8 mouse cellular contexts compared by ENCODE assay signal in the genomic region with DNA sequence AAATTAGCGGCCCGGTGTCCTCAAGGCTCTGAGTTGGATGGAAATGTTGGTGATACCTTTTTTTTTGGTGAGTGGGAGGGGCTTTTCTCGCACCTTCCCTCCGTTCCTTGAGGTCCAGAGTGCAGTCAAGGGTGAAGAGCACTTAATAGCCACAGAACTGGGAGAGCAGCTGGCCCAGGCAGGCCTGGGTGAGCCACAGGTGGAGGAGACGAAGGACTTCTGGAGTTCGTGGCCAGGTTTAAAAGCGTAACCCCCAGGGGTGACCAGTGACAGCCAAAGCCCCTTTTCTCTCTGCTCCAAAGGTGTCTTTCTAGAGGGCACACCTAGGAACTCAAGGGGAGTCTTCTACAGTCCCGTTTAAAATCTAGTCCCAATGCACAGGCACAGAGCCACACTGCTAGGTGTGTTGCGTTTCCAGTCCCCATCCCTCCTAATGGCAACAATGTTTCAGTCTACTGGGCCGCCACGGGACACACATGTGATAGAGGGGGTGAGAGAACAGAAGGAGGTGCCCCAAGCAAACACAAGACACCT. TPM values are rescaled to one million over a fixed set of nuclear protein-coding genes. Genes with fewer than 3 reads are reported as not detected.
DNase-seq lines count a peak whose midpoint lies in the region; ATAC-seq and TF ChIP-seq lines count a peak whose summit lies in the region.

No protein-coding gene starts in this region.

- peak overlapping the region; percentile 14; the same call in 1 of the 2 replicates for H3K9ac ChIP-seq in hindbrain, embryonic 15.5 days
- no peak overlapping the region for H3K9ac ChIP-seq in liver, embryonic 12.5 days
- peak overlapping the region; percentile 60 for H3K9ac ChIP-seq in neural tube, embryonic 13.5 days

- peak overlapping the region; percentile 76 for H3K4me2 ChIP-seq in hindbrain, embryonic 15.5 days
- peak overlapping the region; percentile 53 for H3K4me2 ChIP-seq in liver, embryonic 12.5 days
- peak overlapping the region; percentile 97 for H3K4me2 ChIP-seq in neural tube, embryonic 13.5 days

- ATAC-seq in hindbrain, embryonic 15.5 days (ENCODE audit: low FRiP score, low read depth): no peak
- no peak for ATAC-seq in liver, embryonic 12.5 days
- no peak for ATAC-seq in neural tube, embryonic 13.5 days (ENCODE audit: low read depth)
- no peak for ATAC-seq in CD4-positive, CD25-positive, alpha-beta regulatory T cell, adult 4 months
- ATAC-seq in erythroid progenitor cell, adult 5-6 weeks (replicated peaks; ENCODE audit: low FRiP score, poor library complexity, severe bottlenecking): no peak

- no peak overlapping the region for H3K27ac ChIP-seq in cortical plate, adult 2 months (ENCODE audit: insufficient read depth, low read length)
- peak overlapping the region; percentile 7 for H3K27ac ChIP-seq in hindbrain, embryonic 15.5 days (replicated peaks)
- H3K27ac ChIP-seq in liver, embryonic 12.5 days: no peak overlapping the region
- no peak overlapping the region for H3K27ac ChIP-seq in neural tube, embryonic 13.5 days (replicated peaks)

- no peaks in the 10 kb centered on the region for H3K9me3 ChIP-seq in hindbrain, embryonic 15.5 days
- no peaks in the 10 kb centered on the region for H3K9me3 ChIP-seq in liver, embryonic 12.5 days (replicated peaks)
- no peaks in the 10 kb centered on the region for H3K9me3 ChIP-seq in neural tube, embryonic 13.5 days

- 11% methylated on average over 11 of the region's 11 CpGs for WGBS in hindbrain, embryonic 15.5 days
- WGBS in liver, embryonic 12.5 days (ENCODE audit: insufficient replicate concordance): 35% methylated on average over 11 of the region's 11 CpGs
- 12% methylated on average over 11 of the region's 11 CpGs for WGBS in neural tube, embryonic 13.5 days

- no peaks in the 10 kb centered on the region; the same call in 1 of the 2 replicates for H3K4me1 ChIP-seq in cortical plate, adult 2 months (ENCODE audit: control insufficient read depth, insufficient read depth, low read length)
- H3K4me1 ChIP-seq in hindbrain, embryonic 15.5 days (replicated peaks): peaks cover 35% of the 10 kb centered on the region
- H3K4me1 ChIP-seq in liver, embryonic 12.5 days: peaks cover 24% of the 10 kb centered on the region
- peaks cover 50% of the 10 kb centered on the region for H3K4me1 ChIP-seq in neural tube, embryonic 13.5 days (replicated peaks)

- H3K27me3 ChIP-seq in hindbrain, embryonic 15.5 days: no peaks in the 10 kb centered on the region
- H3K27me3 ChIP-seq in liver, embryonic 12.5 days (replicated peaks): peaks cover 65% of the 10 kb centered on the region
- no peaks in the 10 kb centered on the region for H3K27me3 ChIP-seq in neural tube, embryonic 13.5 days

- peak overlapping the region; percentile 32 for H3K4me3 ChIP-seq in cortical plate, adult 2 months (ENCODE audit: insufficient read depth, low read length)
- peak overlapping the region; percentile 35 for H3K4me3 ChIP-seq in hindbrain, embryonic 15.5 days
- H3K4me3 ChIP-seq in liver, embryonic 12.5 days: peak overlapping the region; percentile 31
- peak overlapping the region; percentile 31 for H3K4me3 ChIP-seq in neural tube, embryonic 13.5 days

- peak; percentile 55 for DNase-seq in testis, postnatal 14 days (ENCODE audit: low spot score)
- no peak for DNase-seq in testis, postnatal 10 days (ENCODE audit: low spot score)

- no peak for TF ChIP-seq CTCF in cortical plate, adult 2 months (IDR thresholded peaks at IDR 0.05; ENCODE audit: extremely low read depth, insufficient read depth, low read length)

- no peaks in the 10 kb centered on the region for H3K36me3 ChIP-seq in hindbrain, embryonic 15.5 days
- no peaks in the 10 kb centered on the region for H3K36me3 ChIP-seq in liver, embryonic 12.5 days
- no peaks in the 10 kb centered on the region for H3K36me3 ChIP-seq in neural tube, embryonic 13.5 days

- no peak for TF ChIP-seq POLR2A in cortical plate, adult 2 months (IDR thresholded peaks at IDR 0.05; ENCODE audit: extremely low read depth, insufficient read depth, low read length)

RNA-seq across cellular contexts. Expression of a gene that starts 3.6 kb away (rescaled TPM):
- 219 and 224 TPM in 2 replicates for polyA plus RNA-seq in cortical plate, adult 2 months (2012; rRNA removed)
- 279 and 312 TPM in 2 replicates for polyA plus RNA-seq in hindbrain, embryonic 15.5 days (2015; fragmentation: Nextera tagmentation; extraction: Ambion mirVana)
- 111 and 112 TPM in 2 replicates for polyA plus RNA-seq in liver, embryonic 12.5 days (2016; fragmentation: Nextera tagmentation; extraction: Ambion mirVana)
- 254 and 258 TPM in 2 replicates for polyA plus RNA-seq in neural tube, embryonic 13.5 days (2015; fragmentation: Nextera tagmentation; extraction: Ambion mirVana)
- 100 to 1,000 TPM; 249 to 258 TPM for polyA plus RNA-seq in CD4-positive, CD25-positive, alpha-beta regulatory T cell, adult 4 months (2017; shearing (Covaris generic))
- total RNA-seq in erythroid progenitor cell, adult 5-6 weeks (2015; ENCODE audit: low replicate concordance): 37.5 and 40.7 TPM in 2 replicates
- 10.3 and 13.1 TPM in 2 replicates for total RNA-seq in erythroid progenitor cell, adult 5-6 weeks (2017; ENCODE audit: low replicate concordance)
